Mouse (Mus musculus) hindbrain, embryonic 10.5 days (tissue): ENCODE results near the gene Ipo13. TPM values are rescaled to one million over a fixed set of nuclear protein-coding genes. Genes with fewer than 3 reads are reported as not detected.
A peak's percentile ranks its signal among the peaks of the same experiment; 100 is the strongest.

Source experiments
- DNase-seq: peaks from one replicate; pipeline ENCODE4 v3.0.0-alpha.2; 2017; ENCODE audit warnings: low spot score
- H3K27ac ChIP-seq: fragments of 300-500 bp; sonication (generic); 2 replicates; pipeline ENCODE4 v1.5.1; 2016; ENCODE audit warnings: mild to moderate bottlenecking, moderate library complexity
- H3K27me3 ChIP-seq: fragments of 300-500 bp; sonication (generic); 2 replicates; pipeline ENCODE4 v1.6.1; 2016; ENCODE audit warnings: mild to moderate bottlenecking; ENCODE audit not compliant: poor library complexity, insufficient read depth, severe bottlenecking
- H3K36me3 ChIP-seq: fragments of 300-500 bp; sonication (generic); 2 replicates; pipeline ENCODE4 v1.6.1; 2016; ENCODE audit warnings: mild to moderate bottlenecking, moderate library complexity
- H3K4me1 ChIP-seq: fragments of 300-500 bp; sonication (generic); replicated peaks from 2 replicates; pipeline ENCODE4 v1.6.1; 2016; ENCODE audit warnings: mild to moderate bottlenecking
- H3K4me3 ChIP-seq: fragments of 300-500 bp; sonication (generic); 2 replicates; pipeline ENCODE4 v1.5.1; 2016; ENCODE audit warnings: mild to moderate bottlenecking, moderate library complexity
- H3K9me3 ChIP-seq: fragments of 300-500 bp; sonication (generic); 2 replicates; pipeline ENCODE4 v1.6.1; 2016; ENCODE audit warnings: mild to moderate bottlenecking, moderate library complexity
- WGBS: fragments of 180-500 bp; shearing (Covaris S2); methylation state at CpG from one replicate; pipeline ENCODE4 v1.1.7; 2016; 5-methylcytosine and 5-hydroxymethylcytosine counted together
- polyA plus RNA-seq: library from polyadenylated mRNA; unstranded; fragments of >200 nt; fragmentation: Nextera tagmentation; extraction: Ambion mirVana; gene quantifications from 2 replicates; pipeline ENCODE4 v1.2.1, GENCODE M21; 2016

Gene Ipo13
- polyA plus RNA-seq, 1 experiment from 2014 or later = 79.5 TPM

DNA sequence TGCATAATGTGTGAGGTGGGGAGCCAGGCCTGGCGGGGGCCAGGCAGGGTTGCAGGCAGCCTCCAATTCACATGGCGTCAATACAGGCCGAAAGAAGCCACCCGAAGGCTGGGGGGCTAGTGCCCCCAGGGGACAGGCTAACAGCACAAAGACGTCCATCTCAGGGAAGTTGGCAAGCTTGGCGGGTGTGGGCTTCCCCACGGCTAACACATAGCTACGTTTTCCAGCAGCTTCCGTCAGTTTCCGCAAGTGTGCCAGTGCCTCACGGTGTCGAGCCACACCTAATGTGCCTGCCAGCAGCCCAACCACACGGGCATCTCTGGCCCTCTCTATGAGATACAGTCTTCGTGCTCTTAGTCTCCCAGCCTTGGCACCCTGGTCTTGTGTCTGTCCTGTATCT, 24.8 kb downstream of the Ipo13 start:
- Histone ChIP-seq H3K9me3 (no peaks in the 10 kb centered on the region), H3K27me3 (no peaks in the 10 kb centered on the region), H3K4me1 (peaks cover 40% of the 10 kb centered on the region), H3K36me3 (peaks cover 48% of the 10 kb centered on the region), H3K27ac (no peak overlapping the region), H3K4me3 (peak overlapping the region; percentile 76; the same call in 1 of the 2 replicates)
- DNase-seq = no peak
- WGBS = 93% methylated on average over 14 of the region's 14 CpGs

- Histone ChIP-seq H3K27ac (no peak overlapping the region), H3K4me1 (peaks cover 43% of the 10 kb centered on the region), H3K4me3 (no peak overlapping the region), H3K9me3 (no peaks in the 10 kb centered on the region), H3K27me3 (no peaks in the 10 kb centered on the region), H3K36me3 (peaks cover 48% of the 10 kb centered on the region)
- no peak for DNase-seq
- 92% methylated on average over 15 of the region's 15 CpGs for WGBS
These were observed 25.3 kb downstream of the Ipo13 start for GRCm38 (mm10) chr4:117889471-117889870.

DNA sequence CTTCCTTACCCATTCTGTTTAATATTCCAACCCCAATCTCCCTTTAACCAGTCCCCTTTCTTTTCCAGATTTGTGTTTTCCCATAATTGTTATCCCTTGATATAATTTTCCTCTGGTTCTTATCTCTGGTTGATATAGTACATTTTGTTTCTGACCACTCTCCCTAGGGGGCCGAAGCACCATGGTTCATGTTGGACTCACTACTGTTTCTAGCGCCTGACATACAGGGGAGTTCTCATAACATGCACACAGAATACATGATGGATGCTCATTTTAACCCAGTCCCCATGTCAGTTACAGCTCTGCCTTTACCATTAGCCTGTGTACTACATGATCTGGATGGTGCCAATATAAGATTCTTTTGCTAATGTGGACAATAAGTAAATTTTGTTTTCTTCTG, 26.9 kb downstream of the Ipo13 start:
- H3K4me1 ChIP-seq = peaks cover 56% of the 10 kb centered on the region
- no peaks in the 10 kb centered on the region for H3K9me3 ChIP-seq
- no peak overlapping the region for H3K27ac ChIP-seq
- peaks cover 46% of the 10 kb centered on the region for H3K36me3 ChIP-seq
- H3K4me3 ChIP-seq = peak overlapping the region; percentile 70; the same call in 1 of the 2 replicates
- no peak for DNase-seq
- 76% methylated on average over 2 of the region's 2 CpGs for WGBS
- no peaks in the 10 kb centered on the region for H3K27me3 ChIP-seq

- Histone ChIP-seq H3K36me3 (peaks cover 46% of the 10 kb centered on the region), H3K4me1 (peaks cover 60% of the 10 kb centered on the region), H3K27me3 (no peaks in the 10 kb centered on the region), H3K4me3 (peak within 1 kb of the TSS; percentile 70), H3K9me3 (no peaks in the 10 kb centered on the region), H3K27ac (peak within 1 kb of the TSS; percentile 87)
- peak; percentile 92 for DNase-seq
- WGBS = under 1% methylated on average over 37 of the region's 37 CpGs
These were observed 27.7 kb downstream of the Ipo13 start, which contains the start of gene Atp6v0b for GRCm38 (mm10) chr4:117887133-117887532. TSS of gene Atp6v0b (minus strand) at chr4:117887333.

DNA sequence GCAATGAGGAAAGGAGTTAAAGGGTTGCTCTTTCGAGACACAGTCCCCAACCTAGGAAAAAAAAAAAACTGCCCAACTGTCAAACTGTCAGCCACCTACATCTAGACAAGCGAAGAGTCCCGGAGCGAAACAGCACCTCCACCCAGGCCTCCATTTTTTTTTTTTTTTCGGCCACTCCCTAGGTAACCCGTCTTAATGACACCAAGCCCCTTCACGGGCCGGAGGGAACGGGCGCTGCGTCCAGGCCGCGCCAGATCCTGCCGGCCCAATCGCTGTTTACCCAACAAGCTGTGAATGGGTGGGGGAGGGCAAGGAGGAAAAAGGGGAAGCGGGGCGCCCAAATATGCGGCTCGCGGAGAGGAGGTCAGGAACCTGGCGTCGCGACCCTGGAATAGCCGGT, 28.2 kb downstream of the Ipo13 start:
- Histone ChIP-seq H3K36me3 (peaks cover 46% of the 10 kb centered on the region), H3K9me3 (no peaks in the 10 kb centered on the region), H3K27ac (peak overlapping the region; percentile 87), H3K4me1 (peaks cover 63% of the 10 kb centered on the region), H3K4me3 (peak overlapping the region; percentile 70), H3K27me3 (no peaks in the 10 kb centered on the region)
- DNase-seq = no peak
- WGBS = 3% methylated on average over 24 of the region's 24 CpGs

DNA sequence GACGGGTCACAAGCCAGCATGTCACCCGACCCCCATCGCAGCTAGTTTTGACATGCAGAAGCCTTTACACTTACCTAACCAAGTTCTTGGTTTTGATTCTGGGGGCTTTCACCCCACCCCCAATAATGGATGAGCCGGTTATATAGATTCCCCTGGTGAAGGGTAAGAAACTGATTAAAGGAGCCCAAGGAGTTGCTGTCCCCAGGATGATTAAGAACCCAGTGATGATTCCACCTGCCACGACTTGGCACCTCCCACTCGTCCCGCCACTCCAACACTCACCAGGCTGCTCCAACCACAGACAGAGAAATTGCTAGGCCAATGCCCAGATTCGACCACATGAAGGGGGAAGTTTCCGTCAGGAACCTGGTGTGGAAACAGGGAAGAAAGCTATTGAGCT, 28.8 kb downstream of the Ipo13 start:
- H3K27ac ChIP-seq = no peak overlapping the region
- WGBS = 89% methylated on average over 9 of the region's 9 CpGs
- DNase-seq = no peak
- H3K36me3 ChIP-seq = peaks cover 51% of the 10 kb centered on the region
- no peaks in the 10 kb centered on the region for H3K9me3 ChIP-seq
- peak overlapping the region; percentile 70 for H3K4me3 ChIP-seq
- H3K27me3 ChIP-seq = no peaks in the 10 kb centered on the region
- peaks cover 63% of the 10 kb centered on the region for H3K4me1 ChIP-seq

DNA sequence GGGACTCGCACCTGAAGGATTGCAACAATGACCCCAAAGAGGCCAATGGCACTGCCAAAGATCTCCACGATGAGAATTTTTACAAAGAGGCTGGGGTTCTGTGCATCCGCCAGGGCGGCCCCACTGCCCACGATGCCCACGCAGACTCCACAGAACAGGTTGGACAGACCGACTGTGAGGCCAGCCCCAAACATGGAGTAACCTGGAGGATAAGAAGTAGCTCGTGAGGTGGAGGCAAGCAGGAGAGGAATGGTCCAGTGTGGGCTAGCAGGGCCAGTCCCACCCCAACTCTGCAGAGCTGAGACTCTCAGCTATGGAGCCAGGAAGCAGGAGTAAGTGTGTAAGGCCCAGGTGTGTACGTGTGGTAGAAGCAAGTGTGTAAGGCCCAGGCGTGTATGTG, 29.7 kb downstream of the Ipo13 start:
- no peak overlapping the region for H3K4me3 ChIP-seq
- peaks cover 52% of the 10 kb centered on the region for H3K36me3 ChIP-seq
- 93% methylated on average over 10 of the region's 10 CpGs for WGBS

GRCm38 (mm10) chr4:117884146-117884545, 30.7 kb downstream of the Ipo13 start:
- Histone ChIP-seq H3K4me1 (peaks cover 60% of the 10 kb centered on the region), H3K4me3 (peak overlapping the region; percentile 87), H3K27ac (peak overlapping the region; percentile 96; the same call in 1 of the 2 replicates)

More for the DNA sequence above, 29.7 kb downstream of the Ipo13 start:
- Histone ChIP-seq H3K4me1 (peaks cover 60% of the 10 kb centered on the region), H3K27me3 (no peaks in the 10 kb centered on the region), H3K9me3 (no peaks in the 10 kb centered on the region), H3K27ac (no peak overlapping the region)
- no peak for DNase-seq

DNA sequence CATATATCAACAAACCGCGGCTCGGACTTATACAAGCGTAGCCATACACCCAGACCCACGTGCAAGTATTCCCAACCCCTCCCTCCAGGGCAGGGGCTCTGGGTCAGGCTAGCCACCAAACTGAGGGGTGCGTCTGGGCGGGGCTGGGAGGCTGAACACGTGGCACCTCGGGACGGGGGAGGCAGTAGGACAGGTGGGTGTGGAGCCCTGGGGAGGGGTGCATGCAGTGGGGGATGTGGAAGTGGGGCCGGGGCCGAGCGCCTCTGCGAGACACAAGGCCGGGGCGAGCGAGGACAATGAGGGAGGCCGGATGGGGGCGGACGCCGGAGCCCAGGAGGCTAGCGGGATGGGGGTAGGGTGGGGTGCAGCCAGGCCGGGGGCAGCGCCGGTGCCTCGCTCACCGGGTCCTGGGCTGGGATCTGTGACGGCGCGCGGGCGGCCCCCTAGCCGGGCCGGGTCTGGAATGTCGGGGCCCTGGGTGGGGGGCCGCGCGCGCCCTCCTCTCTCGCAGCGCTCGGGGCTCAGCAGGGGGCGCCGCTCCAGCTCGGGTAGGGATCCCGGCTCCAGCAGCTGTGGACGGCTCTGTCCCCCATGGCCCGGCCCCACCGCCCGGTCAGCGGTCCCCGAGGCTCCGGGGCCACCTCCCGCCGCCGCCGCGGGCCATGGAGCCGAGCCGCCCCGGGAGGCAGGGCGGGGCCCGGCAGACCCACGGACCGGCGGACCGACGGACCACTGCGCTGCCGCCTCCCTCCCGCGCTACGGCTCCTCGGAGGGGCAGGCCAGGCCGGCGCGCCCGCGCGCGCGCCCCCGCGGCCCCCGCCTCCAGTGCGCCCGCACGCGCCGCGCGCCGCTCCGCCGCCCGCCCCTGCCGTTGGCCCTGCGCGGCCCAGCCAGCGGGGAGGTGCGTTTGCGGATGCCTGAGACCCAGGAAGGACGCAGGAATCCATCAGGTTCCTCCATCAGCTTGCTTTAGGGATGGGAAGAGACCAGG, 31.8 kb downstream of the Ipo13 start, which contains the start of gene B4galt2:
TSS of gene B4galt2 (minus strand) at position 787 of the 991 bp plus-strand sequence.
- peak within 1 kb of the TSS; percentile 87 for H3K4me3 ChIP-seq
- WGBS = under 1% methylated on average over 95 of the region's 103 CpGs
- H3K27me3 ChIP-seq = no peaks in the 10 kb centered on the region
- H3K36me3 ChIP-seq = peaks cover 56% of the 10 kb centered on the region
- peaks cover 69% of the 10 kb centered on the region for H3K4me1 ChIP-seq
- no peaks in the 10 kb centered on the region for H3K9me3 ChIP-seq
- peak within 1 kb of the TSS; percentile 96 for H3K27ac ChIP-seq
- peak; percentile 68 for DNase-seq

More at GRCm38 (mm10) chr4:117884146-117884545, 30.7 kb downstream of the Ipo13 start:
- Histone ChIP-seq H3K9me3 (no peaks in the 10 kb centered on the region), H3K27me3 (no peaks in the 10 kb centered on the region), H3K36me3 (peaks cover 52% of the 10 kb centered on the region)
- DNase-seq = no peak
- WGBS = 89% methylated on average over 1 of the region's 1 CpGs

DNA sequence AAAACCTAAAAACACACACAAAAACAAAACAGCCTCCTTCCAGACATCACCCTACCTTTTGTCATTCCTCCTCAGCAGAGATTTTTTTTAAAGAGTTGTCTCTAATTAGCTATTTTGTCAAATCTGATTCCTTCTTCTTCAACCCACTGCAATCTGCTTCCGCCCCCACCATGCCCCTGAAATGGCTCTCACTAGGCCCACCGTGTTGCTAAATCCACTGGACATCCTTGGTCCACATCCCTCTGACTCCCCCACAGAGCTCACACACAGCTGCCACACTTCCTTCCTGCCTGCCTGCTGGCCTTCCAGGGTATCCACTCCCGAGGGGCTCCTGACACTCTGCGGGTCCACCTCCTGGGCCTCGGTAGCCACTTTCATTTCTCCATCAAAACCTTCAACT, 36.1 kb downstream of the Ipo13 start:
- H3K4me3 ChIP-seq = no peak overlapping the region
- no peaks in the 10 kb centered on the region for H3K9me3 ChIP-seq
- H3K27me3 ChIP-seq = no peaks in the 10 kb centered on the region
- no peak for DNase-seq
- peaks cover 39% of the 10 kb centered on the region for H3K4me1 ChIP-seq
- peaks cover 77% of the 10 kb centered on the region for H3K36me3 ChIP-seq
- WGBS = 83% methylated on average over 5 of the region's 5 CpGs
- H3K27ac ChIP-seq = no peak overlapping the region

DNA sequence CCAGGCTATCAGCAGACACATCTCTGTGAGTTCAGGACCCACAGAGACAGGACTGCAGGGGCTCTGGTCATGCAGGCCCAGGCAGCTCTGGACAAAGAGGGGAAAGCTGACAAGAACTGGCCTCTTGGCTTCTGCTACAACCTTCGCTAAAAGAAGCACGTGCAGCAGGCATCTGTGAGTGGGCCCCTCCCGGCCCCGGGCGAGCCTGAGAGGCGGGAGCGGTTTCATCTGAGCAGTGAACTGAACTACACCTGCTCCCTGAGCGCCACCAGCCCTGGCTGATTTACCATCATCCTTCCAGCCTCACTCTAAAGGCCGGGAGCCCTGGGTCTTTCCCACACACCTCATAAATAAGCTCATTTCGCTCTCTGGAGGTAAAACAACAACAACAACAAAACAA, 36.5 kb downstream of the Ipo13 start:
- no peaks in the 10 kb centered on the region for H3K9me3 ChIP-seq
- WGBS = 78% methylated on average over 10 of the region's 10 CpGs
- H3K36me3 ChIP-seq = peaks cover 81% of the 10 kb centered on the region
- DNase-seq = no peak
- 0 out of 2 replicates have a peak overlapping the region, but pooled peaks have one; percentile 18 for H3K27ac ChIP-seq
- H3K27me3 ChIP-seq = no peaks in the 10 kb centered on the region
- peaks cover 37% of the 10 kb centered on the region for H3K4me1 ChIP-seq
- H3K4me3 ChIP-seq = no peak overlapping the region

- H3K36me3 ChIP-seq = peaks cover 55% of the 10 kb centered on the region
These were observed 41.2 kb downstream of the Ipo13 start for GRCm38 (mm10) chr4:117873615-117874014.

GRCm38 (mm10) chr4:117872471-117872886, 42.3 kb downstream of the Ipo13 start, which contains the start of gene Ccdc24:
TSS of gene Ccdc24 (minus strand) at chr4:117872557.
- DNase-seq = peak; percentile 60
- H3K27ac ChIP-seq = peak within 1 kb of the TSS; percentile 64
- no peaks in the 10 kb centered on the region for H3K9me3 ChIP-seq
- H3K4me3 ChIP-seq = peak within 1 kb of the TSS; percentile 40
- peaks cover 7% of the 10 kb centered on the region for H3K27me3 ChIP-seq
- peaks cover 44% of the 10 kb centered on the region for H3K36me3 ChIP-seq
- 4% methylated on average over 14 of the region's 14 CpGs for WGBS
- peaks cover 45% of the 10 kb centered on the region for H3K4me1 ChIP-seq

More at GRCm38 (mm10) chr4:117873615-117874014, 41.2 kb downstream of the Ipo13 start:
- Histone ChIP-seq H3K4me1 (peaks cover 41% of the 10 kb centered on the region), H3K27ac (no peak overlapping the region), H3K27me3 (no peaks in the 10 kb centered on the region; the same call in none of the 2 replicates), H3K9me3 (no peaks in the 10 kb centered on the region), H3K4me3 (no peak overlapping the region)
- 94% methylated on average over 9 of the region's 9 CpGs for WGBS
- DNase-seq = no peak
